Mouse (Mus musculus): ENCODE results near the gene Elp1. TPM values are rescaled to one million over a fixed set of nuclear protein-coding genes. Genes with fewer than 3 reads are reported as not detected.

Elp1 gene
- total and polyA plus RNA-seq, 3 experiments: 58.1 to 88.4 (median 58.2) TPM

DNA sequence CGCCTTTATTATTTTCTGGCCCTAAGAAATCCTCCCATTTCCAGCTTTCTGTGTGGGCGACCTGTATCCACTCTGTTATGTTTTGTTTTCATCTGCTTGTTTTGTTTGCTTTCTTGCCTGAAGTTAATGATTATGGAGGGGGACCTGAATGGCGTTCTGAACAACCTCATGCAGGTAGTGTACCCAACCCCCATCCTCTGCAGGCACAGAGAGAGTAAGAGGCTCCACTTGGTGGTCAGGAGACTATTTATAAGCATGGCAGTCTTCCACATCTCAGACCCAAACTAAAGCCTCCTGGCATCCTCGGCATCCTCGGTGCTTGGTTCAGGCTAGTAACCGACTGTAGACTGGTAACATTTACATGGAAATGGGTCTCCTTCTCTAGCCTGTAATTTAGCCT lies 79.8 kb downstream of the Elp1 start:
- H3K79me2 ChIP-seq (replicated peaks; ENCODE audit: control insufficient read depth, extremely low read depth, insufficient read depth, poor library complexity, severe bottlenecking): no peaks in the 10 kb centered on the region
- DNase-seq (ENCODE audit: extremely low read depth): no peak
- H3K9ac ChIP-seq (ENCODE audit: insufficient read depth, low read depth): no peak overlapping the region
- H3K4me3 ChIP-seq (replicated peaks in 1 of 3; ENCODE audit: low read depth in 2 of 3, low read length in 2 of 3, poor library complexity in 1 of 3): no peak overlapping the region
- no peak overlapping the region for H3K4me2 ChIP-seq (ENCODE audit: insufficient read depth, low read depth, poor library complexity, severe bottlenecking)
- H3K9me3 ChIP-seq (replicated peaks; ENCODE audit: low read length): no peaks in the 10 kb centered on the region
- no peaks in the 10 kb centered on the region for H3K36me3 ChIP-seq (replicated peaks in 1 of 2; ENCODE audit: control insufficient read depth in 1 of 2, insufficient read depth in 1 of 2, low read length in 1 of 2)
- dilution Hi-C loops (cut with MboI; ENCODE audit: extremely low pct_ligation_motif_present, extremely low pct_unique_long_range_greater_than_20kb, low sequenced_read_pairs): no loop called here
- in situ Hi-C loops (cut with MboI; ENCODE audit: low pct_ligation_motif_present, low pct_unique_long_range_greater_than_20kb, low sequenced_read_pairs): no loop called here
- H3K27ac ChIP-seq (ENCODE audit: insufficient read depth, low read depth): no peak overlapping the region
- no peaks in the 10 kb centered on the region for H3K27me3 ChIP-seq (replicated peaks)
- no peak for TF ChIP-seq TBP (conservative IDR thresholded peaks at IDR 0.05; ENCODE audit: low read depth, low read length)
- no peak for TF ChIP-seq ZKSCAN1 (IDR thresholded peaks at IDR 0.05; ENCODE audit: borderline replicate concordance, low read depth, low read length)
- TF ChIP-seq ETS1 (conservative IDR thresholded peaks at IDR 0.05; ENCODE audit: low read depth, low read length): no peak
- no peak for TF ChIP-seq USF1 (IDR thresholded peaks at IDR 0.05; ENCODE audit: low read depth, low read length)
- TF ChIP-seq BHLHE40 (IDR thresholded peaks at IDR 0.05; ENCODE audit: low read depth, low read length): no peak
- TF ChIP-seq KAT2A (IDR thresholded peaks at IDR 0.05; ENCODE audit: insufficient replicate concordance, low read length): no peak
- TF ChIP-seq ZC3H11A (IDR thresholded peaks at IDR 0.05; ENCODE audit: low read depth, low read length): no peak
- TF ChIP-seq IRF4 (IDR thresholded peaks at IDR 0.05; ENCODE audit: low read depth, low read length): no peak
- TF ChIP-seq E2F4 (IDR thresholded peaks at IDR 0.05; ENCODE audit: insufficient replicate concordance, low read depth, low read length): no peak
- TF ChIP-seq PAX5 (IDR thresholded peaks at IDR 0.05; ENCODE audit: low read length): no peak
- TF ChIP-seq MXI1 (IDR thresholded peaks at IDR 0.05; ENCODE audit: low read depth, low read length): no peak
- TF ChIP-seq MEF2A (IDR thresholded peaks at IDR 0.05; ENCODE audit: borderline replicate concordance, low read depth, low read length): no peak
- no peak for TF ChIP-seq MAZ (IDR thresholded peaks at IDR 0.05; ENCODE audit: low read depth, low read length)
- TF ChIP-seq NRF1 (IDR thresholded peaks at IDR 0.05; ENCODE audit: low read depth, low read length): no peak
- no peaks in the 10 kb centered on the region for H3K4me1 ChIP-seq (ENCODE audit: control insufficient read depth in 1 of 2, insufficient read depth in 2 of 2)

DNA sequence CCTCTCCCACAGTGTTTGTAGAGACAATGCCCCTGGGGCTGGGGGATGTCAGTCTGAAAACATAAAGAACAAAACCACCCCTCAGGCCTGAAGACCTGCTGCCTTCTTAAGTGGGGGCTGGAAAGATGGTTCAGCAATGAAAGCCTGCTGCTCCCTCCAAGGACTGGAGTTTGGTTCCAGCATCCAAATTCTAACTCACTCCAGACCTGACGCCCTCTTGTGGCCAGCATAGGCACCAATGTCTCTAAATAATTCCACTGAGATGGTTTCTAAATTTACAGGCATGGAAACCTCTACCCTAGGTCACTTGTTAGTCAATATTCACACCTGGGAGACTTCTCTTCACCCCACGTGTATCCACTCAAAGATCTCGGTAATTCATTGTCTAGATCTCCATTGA lies 80.7 kb downstream of the Elp1 start:
- Histone ChIP-seq H3K4me2 (ENCODE audit: insufficient read depth, low read depth, poor library complexity, severe bottlenecking) (no peak overlapping the region), H3K9me3 (replicated peaks; ENCODE audit: low read length) (no peaks in the 10 kb centered on the region), H3K79me2 (replicated peaks; ENCODE audit: control insufficient read depth, extremely low read depth, insufficient read depth, poor library complexity, severe bottlenecking) (no peaks in the 10 kb centered on the region), H3K27me3 (replicated peaks) (no peaks in the 10 kb centered on the region), H3K4me1 (ENCODE audit: control insufficient read depth in 1 of 2, insufficient read depth in 2 of 2) (no peaks in the 10 kb centered on the region), H3K36me3 (replicated peaks in 1 of 2; ENCODE audit: control insufficient read depth in 1 of 2, insufficient read depth in 1 of 2, low read length in 1 of 2) (no peaks in the 10 kb centered on the region), H3K27ac (ENCODE audit: insufficient read depth, low read depth) (no peak overlapping the region), H3K4me3 (replicated peaks in 1 of 3; ENCODE audit: low read depth in 2 of 3, low read length in 2 of 3, poor library complexity in 1 of 3) (no peak overlapping the region), H3K9ac (ENCODE audit: insufficient read depth, low read depth) (no peak overlapping the region)
- peak; percentile 39 for DNase-seq (ENCODE audit: extremely low read depth)
- TF ChIP-seq CTCF (conservative IDR thresholded peaks at IDR 0.05 in 1 of 2, IDR thresholded peaks at IDR 0.05 in 1 of 2; ENCODE audit: low read depth in 2 of 2, low read length in 2 of 2) (peak; percentile 54 to 69; a peak in 3 of 4 replicates), SMC3 (IDR thresholded peaks at IDR 0.05; ENCODE audit: low read depth, low read length) (peak; percentile 50), MEF2A (IDR thresholded peaks at IDR 0.05; ENCODE audit: borderline replicate concordance, low read depth, low read length) (no peak), ZMIZ1 (IDR thresholded peaks at IDR 0.05; ENCODE audit: low read depth, low read length) (no peak), NELFE (IDR thresholded peaks at IDR 0.05; ENCODE audit: low read depth, low read length) (no peak), POLR2AphosphoS2 (IDR thresholded peaks at IDR 0.05; ENCODE audit: low read depth, low read length) (no peak), TCF12 (IDR thresholded peaks at IDR 0.05; ENCODE audit: low read depth, low read length) (no peak), RAD21 (IDR thresholded peaks at IDR 0.05; ENCODE audit: low read depth, low read length) (peak; percentile 23), PAX5 (IDR thresholded peaks at IDR 0.05; ENCODE audit: low read length) (no peak), NRF1 (IDR thresholded peaks at IDR 0.05; ENCODE audit: low read depth, low read length) (no peak)
- in situ Hi-C loops (cut with MboI; ENCODE audit: low pct_ligation_motif_present, low pct_unique_long_range_greater_than_20kb, low sequenced_read_pairs) (no loop called here), dilution Hi-C loops (cut with MboI; ENCODE audit: extremely low pct_ligation_motif_present, extremely low pct_unique_long_range_greater_than_20kb, low sequenced_read_pairs) (no loop called here)

Measured in CH12.LX (cell line).